Mouse (Mus musculus) T-cell, adult 66 days (primary cell): Measurements from ENCODE around the gene Csf3r. TPM values are rescaled to one million over a fixed set of nuclear protein-coding genes. Genes with fewer than 3 reads are reported as not detected.

ENCODE experiments used
- total RNA-seq, 2 experiments: library from RNA; stranded (reverse); gene quantifications; 3 replicates in 1 of 2; 4 replicates in 1 of 2; pipeline ENCODE4 v1.2.4; 2023

Csf3r gene
- total RNA-seq: 1 to 10 TPM in 1 of 2 experiments, under 1 TPM in 1; 0.41 to 1.2 TPM

DNA sequence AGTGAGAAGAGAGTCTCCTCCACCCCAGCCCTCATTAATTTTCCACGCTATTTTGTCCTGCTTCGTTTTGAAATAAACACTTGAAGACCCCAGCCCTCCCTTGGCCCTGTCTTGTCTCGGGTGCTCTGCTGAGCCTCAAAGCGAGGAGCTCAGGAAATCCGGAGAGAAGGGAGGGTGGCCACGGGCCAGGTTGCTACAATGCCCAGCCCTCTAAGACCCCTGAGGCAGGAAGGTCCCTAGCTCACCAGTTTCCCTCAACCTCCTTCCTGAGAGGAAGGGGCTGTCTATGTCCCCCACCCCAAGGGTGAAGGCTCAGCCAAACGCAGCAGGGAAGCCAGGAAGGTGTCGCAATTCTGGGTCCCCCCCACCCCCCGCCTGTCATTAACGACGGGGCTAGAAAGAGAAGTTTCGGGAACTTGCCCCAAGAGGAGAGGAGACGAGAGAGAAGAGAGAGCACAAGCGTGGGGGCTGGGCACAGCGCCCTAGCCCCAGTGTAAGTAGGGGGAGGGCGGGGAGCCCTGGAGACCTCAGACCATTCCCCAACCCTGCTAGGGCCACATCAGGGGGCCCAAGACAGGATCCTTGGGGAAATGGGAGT, at the start of gene Csf3r:
TSS of gene Csf3r (plus strand) at position 248 of the 598 bp plus-strand sequence.

DNA sequence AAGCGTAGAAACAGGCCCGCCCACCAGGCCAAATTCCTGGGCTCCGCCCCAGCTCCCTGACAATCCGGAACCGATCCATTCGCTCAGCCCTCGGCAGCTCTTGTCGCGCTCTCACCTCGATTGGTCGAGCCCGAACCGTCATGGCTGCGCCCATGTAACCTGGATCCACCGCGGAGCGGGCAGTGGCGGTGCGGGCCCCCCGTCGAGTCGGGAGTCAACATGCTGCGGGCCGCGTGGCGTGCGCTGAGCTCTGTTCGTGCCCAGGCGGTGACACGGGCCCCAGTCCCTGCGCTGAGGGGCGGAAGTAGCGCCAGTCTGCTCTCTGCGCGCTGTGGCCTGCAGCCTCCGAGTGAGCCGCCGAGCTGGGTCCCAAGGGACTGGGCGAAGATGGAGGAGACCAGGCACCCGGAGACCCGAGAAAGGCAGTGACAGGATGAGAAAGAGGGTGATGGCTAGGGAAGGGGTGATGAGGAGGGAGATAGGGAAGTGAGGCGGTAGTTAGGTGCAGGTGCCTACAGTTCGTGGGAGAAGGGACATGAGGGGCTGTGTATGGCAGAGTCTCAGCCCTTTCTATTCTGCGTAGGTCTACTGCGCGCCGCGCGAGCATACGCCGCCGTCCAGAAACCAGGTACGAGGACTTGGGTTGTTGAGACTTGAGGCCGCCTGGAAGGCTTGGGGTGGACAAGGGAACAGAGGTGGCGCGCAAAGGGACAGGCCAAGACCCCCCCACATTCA, 22.7 kb downstream of the Csf3r start, which contains the start of gene Mrps15:
TSS of gene Mrps15 (plus strand) at position 75 of the 735 bp plus-strand sequence.

DNA sequence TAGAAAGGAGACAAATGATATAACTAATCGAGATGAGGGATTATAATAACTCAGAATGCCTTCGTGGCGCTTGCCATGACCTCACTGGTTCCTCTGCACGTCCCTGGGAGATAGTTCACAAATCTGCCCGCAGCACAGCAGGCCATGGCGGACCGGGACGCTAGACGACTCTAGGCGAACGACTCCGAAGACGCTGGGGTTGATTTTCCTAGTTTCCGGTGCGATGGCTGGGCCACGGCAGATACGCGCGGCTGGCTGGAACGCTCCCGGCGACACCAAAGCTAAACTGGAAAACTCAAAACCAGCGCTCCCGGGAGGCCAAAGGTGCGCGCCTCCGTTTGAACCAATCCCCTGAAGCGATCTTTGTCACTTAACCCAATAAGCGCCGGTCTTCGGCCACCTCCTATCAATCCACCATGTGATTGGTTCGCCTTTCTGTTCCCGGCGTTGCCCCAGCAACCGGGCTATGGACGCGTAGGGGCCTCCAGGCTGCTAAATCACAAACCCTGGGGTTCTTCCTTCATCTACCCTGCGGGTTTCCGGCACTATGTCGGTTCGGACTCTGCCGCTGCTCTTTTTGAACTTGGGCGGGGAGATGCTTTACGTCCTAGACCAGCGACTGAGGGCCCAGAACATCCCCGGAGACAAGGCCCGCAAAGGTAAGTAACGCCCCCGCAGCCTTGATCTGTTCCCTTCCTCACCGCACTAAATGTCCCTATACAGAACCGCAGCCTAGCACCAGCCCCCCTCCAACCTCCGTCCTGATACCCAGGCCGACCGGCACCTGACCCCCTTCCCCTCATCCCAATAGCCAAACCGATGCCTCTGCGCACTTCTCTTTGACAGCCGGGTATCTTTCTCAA, 34.0 kb downstream of the Csf3r start, which contains the start of gene Oscp1:
TSS of gene Oscp1 (plus strand) at position 432 of the 863 bp plus-strand sequence.

Other genes with a start within 250 kb of the Csf3r start
- 10 to 100 TPM; 48.9 to 52.7 TPM for gene Mrps15, start 22.4 kb downstream of the Csf3r start, total RNA-seq
- gene Oscp1, start 34.0 kb downstream of the Csf3r start, total RNA-seq: under 1 TPM; 0.47 to 0.61 TPM
- gene Lsm10, start 72.1 kb downstream of the Csf3r start, total RNA-seq: 10 to 100 TPM; 11.6 to 17.4 TPM
- gene Stk40, start 79.4 kb downstream of the Csf3r start, total RNA-seq: 10 to 100 TPM; 36.6 to 37.5 TPM
- gene Eva1b, start 123.2 kb downstream of the Csf3r start, total RNA-seq: 10 to 100 TPM; 18.6 to 19.0 TPM
- 1 to 10 TPM; 1.3 to 1.7 TPM for gene Sh3d21, start 138.9 kb downstream of the Csf3r start, total RNA-seq
- gene Thrap3, start 178.2 kb downstream of the Csf3r start, total RNA-seq: 100 to 1,000 TPM; 542 to 594 TPM
- gene Map7d1, start 231.8 kb downstream of the Csf3r start, total RNA-seq: 10 to 100 TPM; 64.9 to 68.9 TPM
- gene Trappc3, start 237.8 kb downstream of the Csf3r start, total RNA-seq: 10 to 100 TPM; 34.9 to 41.5 TPM